Mouse (Mus musculus) right cerebral cortex, postnatal 36 days (tissue): ENCODE measurements around the gene Slc9a9.
A peak's percentile ranks its signal among the peaks of the same experiment; 100 is the strongest.

ENCODE experiments used
- DNase-seq, 2 experiments: peaks; one replicate each; pipeline ENCODE4 v3.0.0; 2022; ENCODE audit warnings: low spot score in 2 of 2, mixed read lengths in 1 of 2

The Slc9a9 gene

DNA sequence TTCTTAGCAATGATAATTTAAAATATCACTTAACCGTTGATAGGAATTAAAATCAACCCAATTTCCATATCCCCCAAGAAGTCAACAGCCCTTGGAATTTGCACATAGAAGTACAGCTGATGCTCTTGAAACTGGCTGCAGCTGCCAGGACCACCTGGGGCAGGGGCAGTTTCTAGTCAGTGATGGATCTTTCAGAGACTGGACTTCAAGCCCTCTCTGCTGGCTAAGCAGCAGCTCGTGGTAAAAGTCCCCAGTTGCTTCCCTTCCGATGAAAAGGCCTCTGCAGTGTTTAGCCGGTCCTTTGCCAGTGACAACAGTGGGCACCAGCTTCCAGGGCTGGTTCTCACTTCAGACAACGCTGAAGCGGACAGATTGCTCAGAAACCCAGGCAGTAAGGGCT is 62.4 kb downstream of the Slc9a9 start:
- no peak for DNase-seq

DNA sequence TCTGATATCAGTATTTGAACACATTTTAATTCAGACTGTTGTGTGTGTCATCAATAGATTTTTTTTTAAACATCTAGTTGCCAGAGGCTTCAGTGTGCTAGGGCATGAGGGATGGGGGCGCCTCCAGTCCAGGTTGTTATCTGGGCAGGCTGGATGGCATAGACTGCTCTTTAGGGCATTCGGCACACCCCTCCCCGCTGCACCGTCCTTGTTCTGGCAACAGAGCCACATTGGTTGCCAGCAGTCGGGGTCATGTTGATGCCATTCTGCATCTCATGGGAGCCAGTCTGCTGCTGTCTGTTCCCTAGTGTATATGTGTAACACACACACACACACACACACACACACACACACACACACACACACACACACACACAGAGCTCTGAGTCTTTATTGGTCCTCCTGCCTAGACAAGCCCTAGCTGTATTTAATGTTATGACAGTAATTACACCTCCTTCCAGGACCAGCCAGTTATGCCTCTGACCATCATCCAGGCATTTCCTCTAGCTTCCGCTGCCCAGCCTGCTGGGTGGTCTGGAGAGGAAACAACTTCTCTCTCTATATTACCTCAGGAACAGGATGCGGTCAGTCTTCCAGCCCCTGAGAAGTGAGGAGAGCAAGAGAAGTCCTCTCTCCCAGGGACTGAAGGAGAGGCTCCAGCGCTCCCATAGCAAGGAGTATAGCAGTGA is 63.0 kb downstream of the Slc9a9 start:
- DNase-seq = no peak

DNA sequence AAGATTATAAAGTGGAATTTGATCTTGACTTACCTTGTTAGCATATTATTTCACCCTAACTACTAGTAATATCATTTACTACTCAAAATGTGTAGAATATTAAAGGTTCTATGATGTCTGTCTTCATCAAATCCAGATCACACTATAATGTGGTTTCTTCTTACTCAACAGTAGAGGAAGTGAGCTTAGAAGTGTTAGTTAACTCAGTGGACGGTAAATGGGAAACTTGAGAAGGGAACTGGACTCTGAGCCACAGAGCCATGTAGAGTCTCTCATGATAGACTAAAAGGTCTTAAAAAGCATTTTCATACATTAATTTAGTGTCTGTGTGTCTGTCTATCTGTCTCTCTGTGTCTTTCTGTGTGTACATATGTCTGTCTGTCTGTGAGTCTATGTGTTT is 64.6 kb downstream of the Slc9a9 start:
- no peak for DNase-seq

GRCm38 (mm10) chr9:94737226-94737625 is 67.5 kb downstream of the Slc9a9 start:
- no peak for DNase-seq

- DNase-seq = peak; percentile 30 to 54
Observed at GRCm38 (mm10) chr9:94738555-94739427, 69.1 kb downstream of the Slc9a9 start.

DNA sequence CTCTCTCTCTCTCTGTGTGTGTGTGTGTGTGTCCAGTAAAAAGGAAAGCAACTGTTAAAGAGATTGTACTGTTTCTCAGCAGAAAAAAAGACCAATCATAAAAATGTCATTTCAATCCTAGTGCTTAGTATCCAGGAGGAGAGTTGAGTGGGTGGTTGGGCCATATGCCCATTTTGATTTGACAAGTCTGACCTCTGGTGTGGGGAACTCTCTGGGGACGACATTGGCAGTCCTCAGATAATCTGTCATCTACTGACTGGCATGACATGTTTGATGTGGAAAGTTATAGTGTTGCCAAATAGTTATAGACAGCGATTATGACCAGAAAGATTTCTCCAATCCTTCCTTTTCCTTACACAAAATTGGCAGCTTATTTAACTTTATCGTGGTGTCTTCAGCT is 71.1 kb downstream of the Slc9a9 start:
- DNase-seq = no peak

DNA sequence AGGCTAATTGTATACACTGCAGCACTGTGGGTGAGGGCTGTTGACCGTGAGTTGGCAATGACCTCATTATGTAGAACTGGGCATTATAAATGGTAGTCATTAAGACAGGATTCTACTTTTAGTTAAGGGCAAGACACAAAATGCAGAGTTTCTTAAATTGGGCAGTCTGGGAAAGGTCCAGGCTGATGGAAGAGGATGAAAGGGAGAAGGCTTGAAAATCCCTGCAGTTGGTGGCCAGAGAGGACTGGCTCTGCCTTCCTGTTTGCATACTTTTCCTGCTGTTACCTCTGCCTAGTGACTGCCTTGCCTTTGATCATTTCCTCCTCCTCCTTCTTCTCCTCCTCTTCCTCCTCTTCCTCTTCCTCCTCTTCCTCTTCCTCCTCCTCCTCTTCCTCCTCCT is 73.6 kb downstream of the Slc9a9 start:
- DNase-seq = peak; percentile 10 to 15

DNA sequence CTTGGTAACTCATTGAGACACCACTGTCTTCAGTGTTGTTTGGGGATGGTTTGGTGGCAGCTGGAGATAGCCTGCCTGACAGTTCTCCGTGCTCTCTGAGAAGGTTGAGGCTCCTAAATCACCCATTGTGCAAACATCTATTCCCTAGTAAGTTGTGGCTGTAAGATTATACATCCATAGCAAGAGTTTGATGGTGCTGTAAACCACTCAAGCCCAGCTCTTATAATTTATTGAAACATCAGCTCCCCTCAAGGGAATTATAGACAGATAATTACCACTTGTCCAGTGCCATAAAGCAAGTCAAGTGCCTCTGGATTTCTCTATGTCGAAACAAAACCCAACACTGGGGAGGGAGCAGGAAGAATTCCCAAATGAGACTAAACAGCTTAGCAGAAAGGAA is 78.8 kb downstream of the Slc9a9 start:
- no peak for DNase-seq

DNA sequence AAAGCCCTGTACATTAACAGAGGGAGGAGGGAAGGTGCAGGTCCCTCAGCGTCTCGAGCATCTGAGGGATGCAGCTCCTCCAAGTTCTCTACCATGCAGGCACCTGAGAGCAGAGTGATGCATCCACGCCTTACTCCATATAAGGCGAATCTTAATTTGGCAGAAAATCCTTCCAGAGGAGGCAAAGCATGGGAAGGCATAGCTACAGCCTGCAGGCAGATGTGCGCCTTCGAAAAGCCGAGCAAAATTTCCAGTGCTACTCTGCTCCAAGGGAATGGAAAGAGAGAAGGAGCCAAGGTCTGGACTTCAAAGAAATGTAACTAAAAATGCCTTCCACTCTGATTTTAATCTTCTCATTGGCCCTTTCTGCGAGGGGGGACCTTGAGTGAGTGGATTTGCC is 80.5 kb downstream of the Slc9a9 start:
- DNase-seq = no peak

GRCm38 (mm10) chr9:94750935-94751637 is 81.4 kb downstream of the Slc9a9 start:
- DNase-seq = no peak

- no peak for DNase-seq
Observed at GRCm38 (mm10) chr9:94751638-94752021, 81.9 kb downstream of the Slc9a9 start.

- no peak for DNase-seq
Observed at GRCm38 (mm10) chr9:94752121-94752520, 82.4 kb downstream of the Slc9a9 start.

GRCm38 (mm10) chr9:94759904-94760303 is 90.2 kb downstream of the Slc9a9 start:
- DNase-seq = no peak

DNA sequence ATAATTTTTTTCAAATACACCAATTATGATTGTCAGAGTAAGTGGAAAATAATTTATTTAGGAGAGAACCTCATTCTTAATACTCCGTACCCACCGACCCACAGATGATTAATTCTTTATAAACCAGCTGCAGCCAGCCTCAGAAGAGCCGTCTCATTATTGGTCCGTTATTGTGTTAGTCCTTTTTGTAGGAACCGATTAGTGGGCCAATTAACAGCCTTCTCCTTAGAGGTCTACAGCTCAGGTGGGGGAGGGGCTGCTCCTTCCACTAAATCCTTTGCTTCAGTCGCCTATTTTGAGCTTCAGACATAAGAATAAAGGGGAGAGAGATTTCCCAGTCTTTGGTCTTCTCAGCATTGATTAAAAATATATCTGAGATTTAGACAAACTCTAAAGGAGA is 98.4 kb downstream of the Slc9a9 start:
- DNase-seq = no peak

- no peak for DNase-seq
Observed at GRCm38 (mm10) chr9:94768524-94768923, 98.8 kb downstream of the Slc9a9 start.

DNA sequence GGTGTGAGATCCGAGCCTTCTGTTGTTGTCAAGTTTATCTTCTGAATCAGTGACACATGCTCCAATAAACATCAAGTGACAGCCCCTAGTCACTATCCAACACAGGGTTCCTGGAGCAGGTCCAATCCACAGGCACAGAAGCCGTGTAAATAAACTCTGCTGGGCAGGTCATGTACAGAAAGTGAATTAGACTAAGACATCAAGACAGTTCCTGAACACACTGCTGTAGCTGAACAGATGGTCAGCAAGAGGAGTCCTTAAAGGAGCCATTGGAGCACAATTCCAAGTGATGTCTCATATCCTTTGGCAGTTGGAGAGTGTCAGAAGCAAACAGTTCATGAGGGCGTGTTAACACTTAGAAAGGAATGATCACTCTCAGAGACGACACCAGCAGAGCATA is 103.6 kb downstream of the Slc9a9 start:
- no peak for DNase-seq

DNA sequence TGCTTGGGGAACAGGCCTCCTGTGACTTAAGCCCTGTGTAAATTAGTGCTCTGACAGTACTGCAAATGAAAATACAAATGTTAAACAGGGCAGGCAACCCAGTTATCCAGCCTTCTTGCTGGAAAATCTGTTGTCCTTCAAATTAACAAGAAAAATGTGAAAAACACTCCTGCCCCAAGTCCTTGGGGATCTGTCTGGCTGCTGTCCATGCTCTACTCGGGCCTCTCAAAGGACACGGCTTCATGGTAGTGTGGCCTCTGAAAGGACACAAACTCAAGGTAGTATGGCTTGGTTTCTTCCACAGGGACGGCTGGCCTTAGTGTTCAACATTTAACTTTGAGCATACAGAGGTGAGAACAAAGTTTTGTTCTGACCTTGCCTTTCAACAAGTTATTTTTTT is 118.6 kb downstream of the Slc9a9 start:
- no peak for DNase-seq

DNA sequence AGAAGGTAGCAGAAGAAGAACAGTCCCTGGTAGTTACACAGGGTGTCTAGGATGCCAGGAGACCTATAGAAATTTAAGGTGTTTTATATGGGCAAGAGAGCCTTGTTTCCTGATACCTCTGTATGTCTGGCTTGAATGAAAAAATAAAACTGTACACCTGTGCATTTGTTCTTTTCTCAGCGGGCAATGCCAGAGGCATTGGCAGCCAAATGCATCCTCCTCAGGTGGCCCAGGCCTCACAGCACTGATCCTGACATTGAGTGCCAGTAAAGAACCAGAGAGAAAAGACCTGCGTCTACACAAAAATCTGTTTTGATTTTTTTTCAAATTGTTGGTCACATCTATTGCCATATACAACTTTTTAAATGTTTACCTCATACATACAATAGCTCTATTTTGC is 121.3 kb downstream of the Slc9a9 start:
- no peak for DNase-seq

- DNase-seq = no peak
Observed at GRCm38 (mm10) chr9:94803073-94803472, 133.4 kb downstream of the Slc9a9 start.

GRCm38 (mm10) chr9:94805506-94805905 is 135.8 kb downstream of the Slc9a9 start:
- DNase-seq = no peak

GRCm38 (mm10) chr9:94815518-94815917 is 145.8 kb downstream of the Slc9a9 start:
- DNase-seq = no peak

DNA sequence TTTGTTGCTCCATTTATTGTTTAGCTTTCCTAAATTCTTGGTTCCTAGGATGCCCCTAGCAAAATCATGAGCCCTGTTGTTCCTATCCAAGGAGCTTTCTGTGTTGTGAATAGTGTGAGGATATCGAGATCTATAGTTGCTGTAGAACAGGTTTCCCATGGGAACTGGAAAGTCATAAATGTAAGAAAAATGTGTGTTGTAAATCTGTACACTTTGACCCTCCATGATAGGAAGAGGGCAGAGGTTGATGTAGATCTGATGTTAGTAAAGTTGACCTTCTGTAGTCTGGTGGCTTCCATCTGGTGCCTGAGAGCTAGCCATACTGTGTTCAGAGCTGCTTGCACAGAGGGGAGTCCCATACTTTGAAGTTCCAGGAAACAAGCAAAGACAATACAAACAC is 151.6 kb downstream of the Slc9a9 start:
- no peak for DNase-seq

GRCm38 (mm10) chr9:94833836-94834235 is 164.1 kb downstream of the Slc9a9 start:
- DNase-seq = no peak
